Mouse (Mus musculus) adrenal gland, postnatal 4 days (tissue): Measurements from ENCODE around the gene Epn2. TPM values are rescaled to one million over a fixed set of nuclear protein-coding genes. Genes with fewer than 3 reads are reported as not detected.

Source experiments
- DNase-seq, 2 experiments: peaks; one replicate each; pipeline ENCODE4 v3.0.0; 2021 to 2022; ENCODE audit warnings: low spot score in 2 of 2, mixed read lengths in 2 of 2
- total RNA-seq, 2 experiments: library from RNA; stranded (reverse); gene quantifications; 2 replicates each; pipeline ENCODE4 v1.2.3; 2021

Gene Epn2
- total RNA-seq, 2 experiments from 2014 or later = 38.5 to 44.2 TPM

- DNase-seq = no peak
These were observed 110.1 kb downstream of the Epn2 start for GRCm38 (mm10) chr11:61469317-61469917.

- no peak for DNase-seq
These were observed 111.0 kb downstream of the Epn2 start for GRCm38 (mm10) chr11:61468534-61468933.

Other genes with a start within 250 kb of the Epn2 start
- under 1 TPM in 1 of 2 experiments, not detected in 1; 0.11 TPM for gene Slc47a2, start 236.8 kb downstream of the Epn2 start, total RNA-seq
- gene Slc47a1, start 201.3 kb downstream of the Epn2 start, total RNA-seq = 10 to 100 TPM in 1 of 2 experiments, 1 to 10 TPM in 1; 5.3 to 11.5 TPM
- 1 to 10 TPM; 2.9 to 4.1 TPM for gene Rnf112, start 125.6 kb downstream of the Epn2 start, total RNA-seq
- 10 to 100 TPM; 65.8 to 68.6 TPM for gene Mfap4, start 94.3 kb downstream of the Epn2 start, total RNA-seq
- 10 to 100 TPM; 25.9 to 28.1 TPM for gene Mapk7, start 85.3 kb downstream of the Epn2 start, total RNA-seq
- gene B9d1, start 74.5 kb downstream of the Epn2 start, total RNA-seq = 10 to 100 TPM; 21.3 to 25.4 TPM
- gene Grap, start 73.6 kb upstream of the Epn2 start, total RNA-seq = 10 to 100 TPM in 1 of 2 experiments, 1 to 10 TPM in 1; 9.1 to 10.8 TPM
- 1 to 10 TPM; 1.7 to 2.9 TPM for gene Fam83g, start 104.4 kb upstream of the Epn2 start, total RNA-seq
- 1 to 10 TPM in 1 of 2 experiments, under 1 TPM in 1; 0.23 to 5.6 TPM for gene Slc5a10, start 141.1 kb upstream of the Epn2 start, total RNA-seq
- 10 to 100 TPM; 33.6 to 39.8 TPM for gene Prpsap2, start 182.4 kb upstream of the Epn2 start, total RNA-seq